Mouse (Mus musculus) WW6 (cell line): ENCODE measurements around the gene Zscan20.
"Not testable (repeated sequence)": the region's sequence is repeated elsewhere in the genome, so short reads cannot be mapped to it uniquely, and the experiment has no call there.

Source experiments
- DNase-seq: peaks from one replicate; pipeline ENCODE4 v3.0.0-alpha.2; 2013; ENCODE audit warnings: low read depth, low spot score

The Zscan20 gene

GRCm38 (mm10) chr4:128613326-128613725 is 3.4 kb upstream of the Zscan20 start:
- no peak for DNase-seq

GRCm38 (mm10) chr4:128611726-128612125 is 1.8 kb upstream of the Zscan20 start:
- not testable (repeated sequence) for DNase-seq

- no peak for DNase-seq
Observed at GRCm38 (mm10) chr4:128610706-128611105, 808 bp upstream of the Zscan20 start.

- no peak for DNase-seq
Observed at GRCm38 (mm10) chr4:128609276-128609924, 498 bp downstream of the Zscan20 start.

- no peak for DNase-seq
Observed at GRCm38 (mm10) chr4:128607661-128608060, 2.2 kb downstream of the Zscan20 start.

GRCm38 (mm10) chr4:128606586-128606985 is 3.3 kb downstream of the Zscan20 start:
- no peak for DNase-seq

- no peak for DNase-seq
Observed at GRCm38 (mm10) chr4:128597801-128598560, 11.9 kb downstream of the Zscan20 start.

GRCm38 (mm10) chr4:128594062-128594461 is 15.8 kb downstream of the Zscan20 start:
- no peak for DNase-seq

GRCm38 (mm10) chr4:128593286-128593685 is 16.6 kb downstream of the Zscan20 start:
- DNase-seq, result no peak

- DNase-seq, result no peak
Observed at GRCm38 (mm10) chr4:128579182-128579581, 30.7 kb downstream of the Zscan20 start.

GRCm38 (mm10) chr4:128575811-128576210 is 34.1 kb downstream of the Zscan20 start:
- DNase-seq, result no peak

GRCm38 (mm10) chr4:128560327-128560726 is 49.6 kb downstream of the Zscan20 start:
- no peak for DNase-seq

GRCm38 (mm10) chr4:128554198-128554597 is 55.7 kb downstream of the Zscan20 start:
- DNase-seq, result no peak

- DNase-seq, result no peak
Observed at GRCm38 (mm10) chr4:128550756-128551155, 59.1 kb downstream of the Zscan20 start.

GRCm38 (mm10) chr4:128543956-128544486 is 65.9 kb downstream of the Zscan20 start:
- DNase-seq, result not testable (repeated sequence)

- no peak for DNase-seq
Observed at GRCm38 (mm10) chr4:128543378-128543777, 66.5 kb downstream of the Zscan20 start.
